Mouse (Mus musculus) bone marrow macrophage, adult 2 months (primary cell): ENCODE measurements around the gene Zgpat. TPM values are rescaled to one million over a fixed set of nuclear protein-coding genes. Genes with fewer than 3 reads are reported as not detected.

Source experiments
- H3K27ac ChIP-seq: 2 replicates; pipeline ENCODE4 v1.5.1; 2012; ENCODE audit warnings: low read depth, low read length; ENCODE audit not compliant: insufficient read depth
- H3K4me1 ChIP-seq: 2 replicates; pipeline ENCODE4 v1.6.1; 2012; ENCODE audit warnings: low read length; ENCODE audit not compliant: control insufficient read depth, insufficient read depth
- H3K4me3 ChIP-seq: 2 replicates; pipeline ENCODE4 v1.5.1; 2012; ENCODE audit warnings: mild to moderate bottlenecking, low read length, moderate library complexity; ENCODE audit not compliant: insufficient read depth
- CTCF ChIP-seq: IDR thresholded peaks from 2 replicates; pipeline ENCODE4 v1.5.1; 2012; ENCODE audit warnings: low read depth, mild to moderate bottlenecking, low read length, moderate library complexity
- POLR2A ChIP-seq: IDR thresholded peaks from 2 replicates; pipeline ENCODE4 v1.6.1; 2012; ENCODE audit warnings: mild to moderate bottlenecking, low read depth, low read length, borderline replicate concordance
- polyA plus RNA-seq: library from polyadenylated mRNA; stranded (reverse); fragments of >200 nt; gene quantifications from 2 replicates; pipeline ENCODE4 v1.2.4, GENCODE M21; 2012; ENCODE audit not compliant: missing spikeins, insufficient read depth, insufficient read length

The Zgpat gene
- polyA plus RNA-seq: 18.7 and 22.5 TPM in 2 replicates

DNA sequence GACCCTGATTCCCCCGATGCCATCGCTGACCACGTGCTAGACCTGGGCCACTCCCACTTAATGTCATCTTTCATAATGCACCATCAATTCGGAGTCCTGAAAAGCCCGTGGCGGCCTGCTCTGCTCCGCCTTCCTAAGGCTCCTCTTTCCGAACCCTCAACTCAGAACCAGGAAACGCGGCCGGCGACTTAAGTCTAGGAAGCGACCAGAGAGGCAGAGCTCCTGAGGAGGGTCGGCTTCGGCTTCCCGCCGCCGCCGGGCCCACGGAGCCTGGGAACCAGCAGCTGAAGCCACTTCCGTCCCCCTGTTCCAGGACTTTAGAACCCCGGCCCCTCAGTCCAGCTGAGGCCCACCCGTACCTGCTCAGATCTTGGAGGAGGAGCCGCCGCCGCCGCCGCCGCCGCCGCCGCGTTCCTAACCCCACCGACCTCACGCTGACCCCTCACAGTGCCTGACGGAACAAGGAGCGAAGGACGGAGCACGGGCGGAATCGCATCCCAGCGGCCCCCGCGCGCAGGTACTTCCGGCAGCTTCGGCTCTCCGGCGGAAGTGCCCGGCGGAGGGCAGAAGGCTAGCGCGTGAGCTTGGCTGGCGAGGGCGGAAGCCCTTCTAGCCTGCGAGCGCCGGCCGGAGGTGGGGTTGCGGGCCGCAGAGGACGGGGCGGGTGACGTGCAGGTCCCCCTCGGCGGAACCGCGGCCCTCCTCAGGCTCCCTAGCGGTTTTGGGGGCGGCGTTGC, at the start of gene Zgpat, which contains the start of gene Arfrp1:
Gene Zgpat, plus strand, starts transcription at position 69 of the 737 bp plus-strand sequence.
Gene Arfrp1, minus strand, starts transcription at position 545 of the 737 bp plus-strand sequence.
- Histone ChIP-seq H3K4me3 (peak within 1 kb of the TSS; percentile 95), H3K27ac (peak within 1 kb of the TSS; percentile 68), H3K4me1 (peaks cover 14% of the 10 kb centered on the region)
- TF ChIP-seq CTCF (no peak), POLR2A (peak; percentile 22; the same call in 1 of the 2 replicates)

GRCm38 (mm10) chr2:181319248-181320102, 45.3 kb upstream of the Zgpat start, which contains the start of gene Rtel1:
TSS of gene Rtel1 (plus strand) at chr2:181319739.
- Histone ChIP-seq H3K27ac (peak within 1 kb of the TSS; percentile 79), H3K4me3 (peak within 1 kb of the TSS; percentile 83), H3K4me1 (0 out of 2 replicates have a peak, but pooled peaks cover 2% of the 10 kb centered on the region)
- TF ChIP-seq CTCF: no peak
- TF ChIP-seq POLR2A: 0 out of 2 replicates have a peak, but pooled peaks have one; percentile 24

DNA sequence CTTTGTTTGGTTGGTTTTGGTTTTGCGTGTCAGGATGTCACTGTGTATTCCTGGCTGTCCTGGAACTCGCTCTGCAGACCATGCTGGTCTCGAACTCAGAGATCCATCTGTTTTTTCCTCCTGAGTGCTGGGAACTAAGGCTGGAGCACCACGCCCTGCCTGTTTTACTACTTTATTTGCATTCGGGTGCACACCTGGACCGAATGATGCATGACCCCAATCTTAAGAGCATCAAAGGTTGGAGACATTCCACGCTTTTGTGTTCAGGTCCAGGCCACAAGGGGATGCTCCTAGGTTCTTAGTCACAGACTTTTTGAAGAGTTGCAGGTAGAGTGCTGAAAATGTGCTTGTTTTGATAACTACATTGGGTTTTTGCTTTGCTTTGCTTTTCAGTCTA, 44.6 kb upstream of the Zgpat start:
- Histone ChIP-seq H3K27ac (no peak overlapping the region), H3K4me3 (peak overlapping the region; percentile 83), H3K4me1 (0 out of 2 replicates have a peak, but pooled peaks cover 2% of the 10 kb centered on the region)
- TF ChIP-seq CTCF: no peak

DNA sequence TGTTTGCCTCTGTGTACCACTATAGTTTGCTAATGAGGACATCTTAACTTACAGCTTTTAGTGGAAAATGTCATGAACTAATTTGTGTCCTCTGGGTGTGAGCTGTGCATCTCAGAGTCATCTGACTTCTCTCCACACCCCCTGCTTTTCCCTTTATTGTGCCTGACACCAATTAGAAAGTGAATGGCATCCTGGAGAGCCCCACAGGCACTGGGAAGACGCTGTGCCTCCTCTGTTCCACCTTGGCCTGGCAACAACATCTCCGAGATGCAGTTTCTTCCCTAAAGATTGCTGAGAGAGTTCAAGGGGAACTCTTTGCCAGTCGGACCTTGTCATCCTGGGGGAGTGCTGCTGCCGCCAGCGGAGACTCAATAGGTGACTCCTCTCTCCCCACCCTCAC, 42.6 kb upstream of the Zgpat start:
- peaks cover 8% of the 10 kb centered on the region; the same call in 1 of the 2 replicates for H3K4me1 ChIP-seq
- TF ChIP-seq CTCF (no peak), POLR2A (no peak)
- H3K4me3 ChIP-seq: no peak overlapping the region
- no peak overlapping the region for H3K27ac ChIP-seq

GRCm38 (mm10) chr2:181326098-181326497, 38.6 kb upstream of the Zgpat start:
- H3K4me3 ChIP-seq: no peak overlapping the region
- no peak overlapping the region for H3K27ac ChIP-seq
- TF ChIP-seq POLR2A: no peak
- no peak for TF ChIP-seq CTCF
- H3K4me1 ChIP-seq: peaks cover 6% of the 10 kb centered on the region; the same call in 1 of the 2 replicates

GRCm38 (mm10) chr2:181332542-181332941, 32.2 kb upstream of the Zgpat start:
- TF ChIP-seq POLR2A: no peak
- no peak for TF ChIP-seq CTCF
- no peaks in the 10 kb centered on the region for H3K4me1 ChIP-seq
- no peak overlapping the region for H3K4me3 ChIP-seq
- H3K27ac ChIP-seq: no peak overlapping the region

DNA sequence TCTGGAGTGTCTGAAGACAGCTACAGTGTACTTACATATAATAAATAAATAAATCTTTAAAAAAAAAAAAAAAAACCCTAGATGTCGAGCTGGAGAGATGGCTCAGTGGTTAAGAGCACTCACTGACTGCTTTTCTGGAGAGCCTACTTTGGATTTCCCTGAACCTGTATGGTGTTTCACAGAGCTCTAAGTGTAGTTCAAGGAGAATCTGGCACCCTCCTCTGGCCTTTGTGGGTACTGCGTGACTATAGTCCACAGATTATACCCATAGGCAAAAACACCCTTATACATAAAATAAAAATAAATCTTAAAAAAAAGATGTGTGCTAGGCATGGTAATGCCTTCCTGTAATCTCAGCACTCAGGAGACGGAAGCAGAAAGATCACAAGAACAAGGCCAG, 30.7 kb upstream of the Zgpat start:
- H3K4me3 ChIP-seq: no peak overlapping the region
- TF ChIP-seq POLR2A (no peak), CTCF (no peak)
- H3K4me1 ChIP-seq: no peaks in the 10 kb centered on the region
- H3K27ac ChIP-seq: no peak overlapping the region

DNA sequence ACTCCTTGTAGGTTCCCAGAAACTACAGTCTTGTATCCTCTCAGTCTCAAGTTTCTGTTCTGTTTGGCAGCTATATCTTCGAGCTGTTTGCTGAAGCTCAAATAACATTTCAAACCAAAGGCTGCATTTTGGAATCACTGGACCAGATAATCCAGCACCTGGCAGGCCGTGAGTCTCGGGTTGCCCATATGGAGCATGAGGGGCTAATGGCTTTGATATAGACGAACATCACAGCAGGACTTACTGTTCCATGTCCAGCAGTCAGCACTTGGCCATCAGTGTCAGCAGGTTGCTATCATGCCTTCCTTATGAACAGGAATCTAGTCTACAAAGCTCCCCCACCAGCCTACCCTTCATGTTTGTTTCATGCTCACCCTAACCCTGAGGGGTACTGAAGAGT, 24.3 kb upstream of the Zgpat start:
- Histone ChIP-seq H3K4me1 (no peaks in the 10 kb centered on the region), H3K27ac (no peak overlapping the region), H3K4me3 (no peak overlapping the region)
- TF ChIP-seq CTCF (no peak), POLR2A (no peak)

DNA sequence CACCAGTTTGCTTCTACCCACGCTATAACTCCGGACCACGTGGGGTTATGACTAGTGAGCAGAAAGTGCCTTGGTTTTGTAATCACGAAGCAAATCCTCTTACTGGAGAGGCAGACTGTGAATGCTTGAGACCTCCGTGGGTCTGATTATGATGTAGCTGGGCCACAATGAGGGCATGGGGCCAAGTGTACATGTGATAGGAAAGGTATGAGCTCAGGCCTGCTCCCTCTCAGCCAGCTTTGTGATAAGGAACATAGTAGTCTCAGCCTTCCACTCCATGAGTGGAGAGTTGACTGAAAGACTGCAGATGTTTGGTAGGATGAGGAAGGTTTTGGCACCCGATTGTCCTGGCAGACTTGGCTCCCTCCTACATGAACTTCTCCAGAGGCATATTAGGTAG, 22.0 kb upstream of the Zgpat start:
- H3K4me1 ChIP-seq: no peaks in the 10 kb centered on the region
- no peak overlapping the region for H3K27ac ChIP-seq
- no peak overlapping the region for H3K4me3 ChIP-seq
- no peak for TF ChIP-seq CTCF
- TF ChIP-seq POLR2A: no peak

DNA sequence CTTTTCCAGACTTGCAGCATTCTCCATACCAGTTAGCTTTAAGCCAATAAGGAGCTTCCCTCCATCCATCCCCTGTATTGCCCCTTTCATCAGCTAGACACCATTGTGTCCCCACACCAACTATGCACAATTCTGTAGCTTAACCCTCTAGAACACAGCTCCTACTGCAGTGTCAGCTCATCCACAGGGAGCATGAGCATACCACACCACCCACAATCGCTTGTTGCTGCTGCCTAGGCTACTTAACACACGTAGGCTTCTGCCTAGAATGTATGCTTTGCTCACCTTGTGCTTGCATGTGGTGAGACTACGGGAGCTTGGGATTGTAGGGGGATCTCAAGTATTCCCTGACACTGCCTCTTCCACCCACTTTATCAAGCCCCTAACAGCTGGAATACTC, 7.9 kb upstream of the Zgpat start:
- no peaks in the 10 kb centered on the region for H3K4me1 ChIP-seq
- TF ChIP-seq POLR2A (no peak), CTCF (no peak)
- H3K27ac ChIP-seq: no peak overlapping the region
- H3K4me3 ChIP-seq: no peak overlapping the region
